Mouse (Mus musculus) neural tube, postnatal 0 days (tissue): ENCODE data around the gene Cenps. TPM values are rescaled to one million over a fixed set of nuclear protein-coding genes. Genes with fewer than 3 reads are reported as not detected.

Source experiments
- polyA plus RNA-seq: library from polyadenylated mRNA; unstranded; fragments of >200 nt; fragmentation: Nextera tagmentation; extraction: Ambion mirVana; gene quantifications from 2 replicates; pipeline ENCODE4 v1.2.1, GENCODE M21; 2015

The Cenps gene
- polyA plus RNA-seq: 13.1 and 13.6 TPM in 2 replicates

DNA sequence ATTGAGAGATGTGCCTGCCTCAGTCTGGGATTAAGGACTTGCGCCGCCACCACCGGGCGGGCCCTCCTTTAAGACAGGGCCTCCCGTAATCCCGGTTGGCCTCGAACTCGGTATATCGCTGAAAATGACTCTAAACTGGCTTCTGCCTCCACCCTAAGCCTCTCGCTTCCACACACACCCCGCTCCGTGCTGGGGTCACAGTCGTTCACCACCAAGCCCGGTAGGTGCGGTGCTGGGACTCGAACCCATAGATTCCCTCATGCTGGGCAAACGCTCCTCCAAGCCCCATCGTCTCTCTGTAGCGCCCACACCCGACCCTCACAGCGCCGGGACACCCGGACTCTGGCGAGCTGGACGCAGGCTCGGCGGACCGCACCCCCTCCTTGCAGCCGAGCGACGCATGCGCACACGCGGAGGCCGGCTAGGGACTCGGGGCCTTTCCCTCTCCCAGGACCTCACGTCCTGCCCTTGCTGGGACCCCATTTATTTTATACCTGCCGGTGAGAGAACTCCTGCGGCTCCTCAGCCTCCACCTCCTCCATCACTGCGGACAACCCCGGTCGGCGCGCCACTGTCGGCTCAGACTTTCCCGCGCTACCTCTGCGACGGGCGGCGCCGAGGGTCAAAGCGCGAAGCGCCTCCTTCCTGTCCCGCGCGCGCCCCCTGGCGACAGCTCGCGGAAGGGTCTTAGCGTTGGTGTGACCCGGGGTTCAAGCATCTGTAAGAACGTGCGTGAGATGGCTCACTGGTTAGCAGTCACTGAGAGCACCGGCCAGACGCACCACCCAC lies at the start of gene Cenps:
TSS of gene Cenps (minus strand) at position 648 of the 789 bp plus-strand sequence.

DNA sequence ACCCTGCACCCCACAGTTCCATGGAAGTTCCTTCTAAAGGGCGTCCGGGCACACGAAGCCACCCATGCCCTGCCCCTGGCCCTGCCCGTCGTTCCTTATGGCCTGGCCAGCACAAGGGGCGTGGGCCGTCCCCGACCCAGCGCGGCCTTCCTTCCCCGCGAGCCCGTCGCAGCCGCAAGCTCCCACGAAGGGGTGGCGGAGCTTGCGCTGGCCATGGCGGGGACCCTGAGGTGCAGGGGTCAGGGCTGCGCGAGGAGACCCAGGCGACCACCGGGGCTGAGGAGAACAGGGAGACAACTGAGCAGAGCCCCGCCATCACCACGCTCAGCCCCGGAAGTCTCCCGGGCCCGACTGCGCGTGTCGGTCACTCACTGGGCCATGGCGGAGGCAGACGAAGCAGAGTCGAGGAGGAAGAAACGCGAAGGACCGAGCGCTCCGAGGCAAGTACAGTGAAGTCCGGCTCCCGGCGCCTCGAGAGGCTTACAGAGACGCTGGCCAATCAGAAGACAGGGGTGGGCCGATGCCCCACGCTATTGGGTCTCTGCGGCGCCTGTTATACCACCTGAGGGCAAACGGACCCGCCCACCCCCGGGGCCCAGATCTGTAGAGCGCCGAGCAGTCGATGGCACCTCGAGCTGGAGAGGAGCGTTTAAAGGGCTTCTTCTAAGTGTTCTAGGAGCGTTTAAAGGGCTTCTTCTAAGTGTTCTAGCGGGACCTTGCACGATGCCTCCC lies 29.0 kb upstream of the Cenps start, which contains the start of gene Pgd:
TSS of gene Pgd (minus strand) at position 557 of the 732 bp plus-strand sequence.

DNA sequence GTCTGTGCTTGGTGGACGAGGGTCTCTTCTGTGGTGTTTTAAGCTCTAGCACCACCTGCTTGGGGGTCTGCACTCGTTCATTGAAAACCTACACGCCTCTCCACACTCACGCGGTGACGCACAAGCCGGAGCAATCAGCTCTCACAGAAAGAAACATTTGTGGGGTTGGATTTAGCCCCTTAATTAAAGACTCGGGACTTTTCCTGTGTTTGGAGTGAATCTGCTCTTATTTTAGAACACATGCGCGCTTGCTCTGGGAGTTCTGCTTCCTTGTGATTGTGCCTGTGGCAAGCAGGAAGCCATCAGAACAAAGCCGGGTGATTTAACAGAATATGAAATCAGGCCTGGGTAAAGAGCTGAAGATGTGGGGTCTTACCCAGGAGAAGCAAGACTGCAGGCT lies 10.8 kb downstream of the Cenps start, which contains the start of gene Cort:
TSS of gene Cort (minus strand) at position 101 of the 400 bp plus-strand sequence.

DNA sequence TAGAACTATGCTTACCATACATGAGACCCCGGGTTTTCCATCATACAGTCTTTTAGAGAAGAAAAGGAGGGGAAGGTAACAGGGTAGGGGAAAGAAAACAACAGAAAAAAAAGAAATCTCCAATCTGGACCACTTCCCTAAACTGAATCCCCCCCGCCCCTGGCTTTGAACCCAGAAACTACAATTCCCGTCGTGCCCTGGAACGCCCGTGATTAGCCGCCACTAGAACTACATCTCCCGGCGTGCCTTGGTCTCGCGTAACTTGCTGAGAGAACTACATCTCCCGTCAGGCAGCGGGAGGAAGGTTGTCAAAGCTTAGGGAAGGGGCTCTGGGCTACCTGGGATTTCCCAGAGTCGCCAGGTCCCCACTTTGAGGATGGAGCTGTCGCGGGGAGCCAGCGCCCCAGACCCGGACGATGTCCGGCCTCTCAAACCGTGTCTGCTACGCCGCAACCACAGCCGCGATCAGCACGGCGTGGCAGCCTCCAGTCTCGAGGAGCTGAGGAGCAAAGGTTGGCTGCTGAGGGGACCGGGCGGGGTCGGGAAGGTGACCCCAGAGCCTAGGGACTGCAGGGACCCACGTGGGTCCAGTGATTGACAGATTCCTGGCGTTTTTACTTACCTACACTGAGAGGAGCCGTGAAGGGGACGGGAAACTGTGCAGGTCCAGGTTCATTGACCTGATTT lies 33.4 kb downstream of the Cenps start, which contains the start of gene Dffa:
TSS of gene Dffa (plus strand) at position 272 of the 687 bp plus-strand sequence.

DNA sequence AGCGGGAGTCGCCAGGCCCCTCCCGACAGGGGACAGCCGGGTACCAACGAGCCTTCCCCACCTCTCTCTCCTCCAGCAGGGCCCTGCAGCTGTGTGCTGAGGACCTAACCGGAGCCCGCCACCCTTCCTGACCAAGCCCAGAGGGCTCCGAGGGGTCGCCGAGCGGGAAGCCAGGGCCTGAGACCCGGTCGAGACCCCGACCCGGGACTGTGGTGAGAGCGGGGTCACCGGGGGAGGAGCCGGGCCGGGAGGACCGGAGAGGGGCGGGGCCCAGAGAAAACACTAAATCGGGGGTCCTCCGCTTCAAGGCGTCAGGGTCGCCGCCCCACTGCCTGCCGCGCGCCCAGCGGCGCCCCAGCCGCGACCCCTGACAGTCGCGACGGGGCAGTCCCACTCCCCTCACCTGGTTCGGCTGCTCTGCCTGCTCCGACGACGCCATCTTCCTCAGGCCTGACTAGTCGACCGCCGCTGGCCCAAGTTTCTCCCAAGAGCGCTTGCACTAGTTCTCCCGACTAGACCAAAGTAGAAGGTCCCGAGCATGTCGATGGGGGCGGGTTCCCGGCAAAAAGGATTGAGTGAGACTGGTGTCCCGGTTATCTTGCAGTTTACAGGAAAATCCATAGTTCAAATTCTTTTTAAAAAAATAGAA lies 37.9 kb downstream of the Cenps start, which contains the start of gene Pex14:
TSS of gene Pex14 (minus strand) at position 508 of the 649 bp plus-strand sequence.

Other genes with a start within 250 kb of the Cenps start
- gene Pex14, start 37.8 kb downstream of the Cenps start, polyA plus RNA-seq: 55.4 and 61.6 TPM in 2 replicates
- gene Dffa, start 33.5 kb downstream of the Cenps start, polyA plus RNA-seq: 28.6 and 29.1 TPM in 2 replicates
- gene Cort, start 10.9 kb downstream of the Cenps start, polyA plus RNA-seq: 0.73 and 0.88 TPM in 2 replicates
- 93.4 and 95.2 TPM in 2 replicates for gene Pgd, start 29.1 kb upstream of the Cenps start, polyA plus RNA-seq
- 195 and 208 TPM in 2 replicates for gene Kif1b, start 170.1 kb upstream of the Cenps start, polyA plus RNA-seq